Mouse (Mus musculus): ENCODE measurements around the gene Hdac11. TPM values are rescaled to one million over a fixed set of nuclear protein-coding genes. Genes with fewer than 3 reads are reported as not detected.
"Not testable (repeated sequence)": the region's sequence is repeated elsewhere in the genome, so short reads cannot be mapped to it uniquely, and the experiment has no call there.

Gene Hdac11
- polyA plus RNA-seq, 1 experiment from 2014 or later: 9.0 TPM

- peak overlapping the region; percentile 75 for H3K9ac ChIP-seq (ENCODE audit: low read depth, low read length)
- peak overlapping the region; percentile 98 for H3K4me2 ChIP-seq (ENCODE audit: low read depth, low read length)
- H3K27me3 ChIP-seq (replicated peaks; ENCODE audit: control insufficient read depth, insufficient read depth, low read length): no peaks in the 10 kb centered on the region
- peaks cover 6% of the 10 kb centered on the region; the same call in 1 of the 2 replicates for H3K4me1 ChIP-seq (ENCODE audit: control insufficient read depth, insufficient read depth, low read length)
- 17% methylated on average over 4 of the region's 4 CpGs for WGBS
- H3K36me3 ChIP-seq (ENCODE audit: control insufficient read depth, insufficient read depth, low read length): no peaks in the 10 kb centered on the region
- H3K9me3 ChIP-seq (ENCODE audit: control insufficient read depth, low read length): no peaks in the 10 kb centered on the region
- H3K27ac ChIP-seq (ENCODE audit: low read length): peak overlapping the region; percentile 43; the same call in 1 of the 2 replicates
- ATAC-seq: peak; percentile 47
- peak overlapping the region; percentile 73 for H3K4me3 ChIP-seq (ENCODE audit: low read length)
Measured at GRCm38 (mm10) chr6:91115863-91116243, 40.6 kb upstream of the Hdac11 start.

- peak within 1 kb of the TSS; percentile 43 for H3K27ac ChIP-seq (ENCODE audit: low read length)
- H3K4me3 ChIP-seq (ENCODE audit: low read length): peak within 1 kb of the TSS; percentile 73
- peak within 1 kb of the TSS; percentile 75 for H3K9ac ChIP-seq (ENCODE audit: low read depth, low read length)
- WGBS: under 1% methylated on average over 83 of the region's 93 CpGs
- ATAC-seq: peak; percentile 97
- peak within 1 kb of the TSS; percentile 98 for H3K4me2 ChIP-seq (ENCODE audit: low read depth, low read length)
- H3K9me3 ChIP-seq (ENCODE audit: control insufficient read depth, low read length): no peaks in the 10 kb centered on the region
- no peaks in the 10 kb centered on the region for H3K36me3 ChIP-seq (ENCODE audit: control insufficient read depth, insufficient read depth, low read length)
- H3K4me1 ChIP-seq (ENCODE audit: control insufficient read depth, insufficient read depth, low read length): peaks cover 6% of the 10 kb centered on the region; the same call in 1 of the 2 replicates
- H3K27me3 ChIP-seq (replicated peaks; ENCODE audit: control insufficient read depth, insufficient read depth, low read length): no peaks in the 10 kb centered on the region
Measured at GRCm38 (mm10) chr6:91116244-91117145, 40.0 kb upstream of the Hdac11 start, which contains the start of gene Nup210. Gene Nup210 (minus strand): TSS chr6:91116829.

GRCm38 (mm10) chr6:91117149-91117548, 39.3 kb upstream of the Hdac11 start:
- Histone ChIP-seq H3K9me3 (ENCODE audit: control insufficient read depth, low read length) (no peaks in the 10 kb centered on the region), H3K4me3 (ENCODE audit: low read length) (peak overlapping the region; percentile 73), H3K9ac (ENCODE audit: low read depth, low read length) (peak overlapping the region; percentile 75), H3K4me1 (ENCODE audit: control insufficient read depth, insufficient read depth, low read length) (peaks cover 6% of the 10 kb centered on the region; the same call in 1 of the 2 replicates), H3K36me3 (ENCODE audit: control insufficient read depth, insufficient read depth, low read length) (no peaks in the 10 kb centered on the region), H3K27me3 (replicated peaks; ENCODE audit: control insufficient read depth, insufficient read depth, low read length) (no peaks in the 10 kb centered on the region), H3K4me2 (ENCODE audit: low read depth, low read length) (peak overlapping the region; percentile 98), H3K27ac (ENCODE audit: low read length) (no peak overlapping the region)
- peak; percentile 34 for ATAC-seq
- WGBS: 4% methylated on average over 9 of the region's 9 CpGs

GRCm38 (mm10) chr6:91118526-91118925, 37.9 kb upstream of the Hdac11 start:
- ATAC-seq: no peak
- H3K9ac ChIP-seq (ENCODE audit: low read depth, low read length): no peak overlapping the region
- no peak overlapping the region for H3K4me2 ChIP-seq (ENCODE audit: low read depth, low read length)
- no peak overlapping the region for H3K4me3 ChIP-seq (ENCODE audit: low read length)
- no peaks in the 10 kb centered on the region for H3K36me3 ChIP-seq (ENCODE audit: control insufficient read depth, insufficient read depth, low read length)
- H3K4me1 ChIP-seq (ENCODE audit: control insufficient read depth, insufficient read depth, low read length): peaks cover 6% of the 10 kb centered on the region; the same call in 1 of the 2 replicates
- no peak overlapping the region for H3K27ac ChIP-seq (ENCODE audit: low read length)
- H3K27me3 ChIP-seq (replicated peaks; ENCODE audit: control insufficient read depth, insufficient read depth, low read length): no peaks in the 10 kb centered on the region
- no peaks in the 10 kb centered on the region for H3K9me3 ChIP-seq (ENCODE audit: control insufficient read depth, low read length)

GRCm38 (mm10) chr6:91120206-91120605, 36.3 kb upstream of the Hdac11 start:
- H3K4me1 ChIP-seq (ENCODE audit: control insufficient read depth, insufficient read depth, low read length): 0 out of 2 replicates have a peak, but pooled peaks cover 6% of the 10 kb centered on the region

GRCm38 (mm10) chr6:91121089-91121488, 35.4 kb upstream of the Hdac11 start:
- not testable (repeated sequence) for H3K4me3 ChIP-seq (ENCODE audit: low read length); H3K4me2 ChIP-seq (ENCODE audit: low read depth, low read length); H3K9ac ChIP-seq (ENCODE audit: low read depth, low read length); H3K27ac ChIP-seq (ENCODE audit: low read length); ATAC-seq; H3K27me3 ChIP-seq (replicated peaks; ENCODE audit: control insufficient read depth, insufficient read depth, low read length); H3K9me3 ChIP-seq (ENCODE audit: control insufficient read depth, low read length); H3K4me1 ChIP-seq (ENCODE audit: control insufficient read depth, insufficient read depth, low read length); H3K36me3 ChIP-seq (ENCODE audit: control insufficient read depth, insufficient read depth, low read length)
- 94% methylated on average over 7 of the region's 7 CpGs for WGBS

More at GRCm38 (mm10) chr6:91120206-91120605, 36.3 kb upstream of the Hdac11 start:
- no peak for ATAC-seq
- H3K36me3 ChIP-seq (ENCODE audit: control insufficient read depth, insufficient read depth, low read length): no peaks in the 10 kb centered on the region
- 72% methylated on average over 2 of the region's 2 CpGs for WGBS
- H3K27ac ChIP-seq (ENCODE audit: low read length): no peak overlapping the region
- no peak overlapping the region for H3K4me3 ChIP-seq (ENCODE audit: low read length)
- H3K27me3 ChIP-seq (replicated peaks; ENCODE audit: control insufficient read depth, insufficient read depth, low read length): no peaks in the 10 kb centered on the region
- no peaks in the 10 kb centered on the region for H3K9me3 ChIP-seq (ENCODE audit: control insufficient read depth, low read length)
- H3K9ac ChIP-seq (ENCODE audit: low read depth, low read length): no peak overlapping the region
- no peak overlapping the region for H3K4me2 ChIP-seq (ENCODE audit: low read depth, low read length)

GRCm38 (mm10) chr6:91123453-91123852, 33.0 kb upstream of the Hdac11 start:
- H3K9ac ChIP-seq (ENCODE audit: low read depth, low read length): no peak overlapping the region
- no peaks in the 10 kb centered on the region for H3K36me3 ChIP-seq (ENCODE audit: control insufficient read depth, insufficient read depth, low read length)
- ATAC-seq: no peak
- H3K4me1 ChIP-seq (ENCODE audit: control insufficient read depth, insufficient read depth, low read length): no peaks in the 10 kb centered on the region
- H3K9me3 ChIP-seq (ENCODE audit: control insufficient read depth, low read length): no peaks in the 10 kb centered on the region
- H3K27me3 ChIP-seq (replicated peaks; ENCODE audit: control insufficient read depth, insufficient read depth, low read length): no peaks in the 10 kb centered on the region
- no peak overlapping the region for H3K4me2 ChIP-seq (ENCODE audit: low read depth, low read length)
- no peak overlapping the region for H3K4me3 ChIP-seq (ENCODE audit: low read length)
- H3K27ac ChIP-seq (ENCODE audit: low read length): no peak overlapping the region
- WGBS: 83% methylated on average over 3 of the region's 3 CpGs

- WGBS: 44% methylated on average over 7 of the region's 7 CpGs
- no peaks in the 10 kb centered on the region for H3K36me3 ChIP-seq (ENCODE audit: control insufficient read depth, insufficient read depth, low read length)
- ATAC-seq: no peak
- no peaks in the 10 kb centered on the region for H3K27me3 ChIP-seq (replicated peaks; ENCODE audit: control insufficient read depth, insufficient read depth, low read length)
- no peak overlapping the region for H3K4me3 ChIP-seq (ENCODE audit: low read length)
- H3K9ac ChIP-seq (ENCODE audit: low read depth, low read length): no peak overlapping the region
- no peaks in the 10 kb centered on the region for H3K4me1 ChIP-seq (ENCODE audit: control insufficient read depth, insufficient read depth, low read length)
- H3K27ac ChIP-seq (ENCODE audit: low read length): no peak overlapping the region
- H3K9me3 ChIP-seq (ENCODE audit: control insufficient read depth, low read length): no peaks in the 10 kb centered on the region
- no peak overlapping the region for H3K4me2 ChIP-seq (ENCODE audit: low read depth, low read length)
Measured at GRCm38 (mm10) chr6:91124286-91125227, 31.9 kb upstream of the Hdac11 start.

GRCm38 (mm10) chr6:91125228-91125585, 31.3 kb upstream of the Hdac11 start:
- H3K4me2 ChIP-seq (ENCODE audit: low read depth, low read length): no peak overlapping the region
- H3K36me3 ChIP-seq (ENCODE audit: control insufficient read depth, insufficient read depth, low read length): no peaks in the 10 kb centered on the region
- WGBS: 61% methylated on average over 2 of the region's 2 CpGs
- H3K9ac ChIP-seq (ENCODE audit: low read depth, low read length): no peak overlapping the region
- no peaks in the 10 kb centered on the region for H3K27me3 ChIP-seq (replicated peaks; ENCODE audit: control insufficient read depth, insufficient read depth, low read length)
- H3K9me3 ChIP-seq (ENCODE audit: control insufficient read depth, low read length): no peaks in the 10 kb centered on the region
- H3K27ac ChIP-seq (ENCODE audit: low read length): no peak overlapping the region
- no peak for ATAC-seq
- H3K4me3 ChIP-seq (ENCODE audit: low read length): no peak overlapping the region
- H3K4me1 ChIP-seq (ENCODE audit: control insufficient read depth, insufficient read depth, low read length): no peaks in the 10 kb centered on the region
